Mouse (Mus musculus) liver, embryonic 13.5 days (tissue): ENCODE data around the gene T2. TPM values are rescaled to one million over a fixed set of nuclear protein-coding genes. Genes with fewer than 3 reads are reported as not detected.

Experiments used
- ATAC-seq: fragments of 200-750 bp; cut with Nextera tagmentation; 2 replicates; pipeline ENCODE4 v1.8.0; 2017; ENCODE audit warnings: low read depth, mild to moderate bottlenecking, moderate number of reproducible peaks, moderate library complexity
- DNase-seq: peaks from one replicate; pipeline ENCODE4 v3.0.0; 2022
- H3K27ac ChIP-seq: fragments of 300-500 bp; sonication (generic); 2 replicates; pipeline ENCODE4 v1.5.1; 2015; ENCODE audit warnings: moderate library complexity, mild to moderate bottlenecking, inconsistent platforms
- H3K27me3 ChIP-seq: fragments of 300-500 bp; sonication (generic); 2 replicates; pipeline ENCODE4 v1.6.1; 2015; ENCODE audit warnings: mild to moderate bottlenecking, inconsistent platforms
- H3K36me3 ChIP-seq: fragments of 300-500 bp; sonication (generic); 2 replicates; pipeline ENCODE4 v1.6.1; 2015; ENCODE audit warnings: mild to moderate bottlenecking, inconsistent platforms
- H3K4me1 ChIP-seq: fragments of 300-500 bp; sonication (generic); replicated peaks from 2 replicates; pipeline ENCODE4 v1.6.1; 2015; ENCODE audit warnings: inconsistent platforms
- H3K4me2 ChIP-seq: fragments of 300-500 bp; sonication (generic); 2 replicates; pipeline ENCODE4 v1.6.1; 2015; ENCODE audit warnings: inconsistent platforms, mild to moderate bottlenecking, moderate library complexity
- H3K4me3 ChIP-seq: fragments of 300-500 bp; sonication (generic); replicated peaks from 2 replicates; pipeline ENCODE4 v1.5.1; 2015; ENCODE audit warnings: mild to moderate bottlenecking, inconsistent platforms
- H3K9ac ChIP-seq: fragments of 300-500 bp; sonication (generic); 2 replicates; pipeline ENCODE4 v1.6.1; 2015; ENCODE audit warnings: mild to moderate bottlenecking, inconsistent platforms
- H3K9me3 ChIP-seq: fragments of 300-500 bp; sonication (generic); replicated peaks from 2 replicates; pipeline ENCODE4 v1.6.1; 2016; ENCODE audit warnings: inconsistent platforms
- WGBS: fragments of 180-500 bp; shearing (Covaris S2); methylation state at CpG from one replicate; pipeline ENCODE4 v1.1.7; 2015; ENCODE audit not compliant: insufficient replicate concordance; 5-methylcytosine and 5-hydroxymethylcytosine counted together
- polyA plus RNA-seq: library from polyadenylated mRNA; unstranded; fragments of >200 nt; fragmentation: Nextera tagmentation; extraction: Ambion mirVana; gene quantifications from 2 replicates; pipeline ENCODE4 v1.2.1, GENCODE M21; 2015

Gene T2
- polyA plus RNA-seq, 1 experiment from 2014 or later, result 0.09 TPM

DNA sequence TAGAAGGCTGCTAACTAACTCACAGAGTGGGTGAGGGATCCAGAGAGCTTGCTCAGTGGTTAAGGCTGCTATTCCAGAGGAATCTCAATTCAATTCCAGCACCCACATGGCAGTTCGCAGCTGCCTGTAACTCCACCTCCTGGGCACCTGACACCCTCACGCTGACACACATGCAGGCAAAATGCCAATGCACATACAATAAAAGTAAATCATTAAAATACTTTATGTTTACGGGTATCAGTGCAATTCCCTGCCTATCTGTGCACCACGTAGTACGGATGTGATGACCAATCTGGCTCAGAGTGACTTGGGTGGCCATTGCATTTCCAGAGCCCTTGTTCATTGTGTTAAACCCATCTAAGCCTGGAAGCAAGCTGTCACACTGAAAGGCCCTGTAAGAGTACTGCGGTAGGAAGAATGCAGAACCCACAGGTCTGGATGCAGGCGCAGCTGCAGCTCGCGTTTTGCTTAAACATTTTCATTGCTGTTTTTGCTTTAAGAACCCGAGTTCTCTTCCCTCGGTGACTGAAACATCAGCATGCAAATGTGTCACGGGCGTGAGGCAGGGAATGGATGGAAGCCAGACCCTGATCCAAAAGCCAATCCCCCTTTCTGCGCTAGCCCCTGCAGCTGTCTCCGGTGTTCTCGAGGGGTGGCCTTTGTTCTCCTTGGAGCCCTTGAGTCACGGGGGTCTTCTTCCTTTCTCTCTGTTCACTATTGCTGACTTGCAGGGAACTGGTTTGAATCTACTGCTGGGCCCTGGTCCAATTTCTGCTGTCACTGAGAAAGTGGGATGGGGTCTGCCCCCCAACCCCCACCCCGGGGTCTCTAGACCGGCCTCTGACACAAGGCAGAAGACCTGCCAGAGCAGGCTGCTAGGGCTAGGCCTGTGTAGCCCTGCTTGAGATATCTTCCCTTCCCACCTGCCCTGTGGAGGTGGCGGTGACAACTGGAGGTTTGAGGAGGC is 12.0 kb downstream of the T2 start:
- DNase-seq (no peak), ATAC-seq (no peak)
- H3K4me2 ChIP-seq, result no peak overlapping the region
- H3K36me3 ChIP-seq, result no peaks in the 10 kb centered on the region
- WGBS, result 47% methylated on average over 20 of the region's 20 CpGs
- no peaks in the 10 kb centered on the region for H3K9me3 ChIP-seq
- no peak overlapping the region for H3K9ac ChIP-seq
- no peak overlapping the region for H3K27ac ChIP-seq
- H3K27me3 ChIP-seq, result peaks cover 14% of the 10 kb centered on the region
- peaks cover 9% of the 10 kb centered on the region for H3K4me1 ChIP-seq
- no peak overlapping the region for H3K4me3 ChIP-seq

DNA sequence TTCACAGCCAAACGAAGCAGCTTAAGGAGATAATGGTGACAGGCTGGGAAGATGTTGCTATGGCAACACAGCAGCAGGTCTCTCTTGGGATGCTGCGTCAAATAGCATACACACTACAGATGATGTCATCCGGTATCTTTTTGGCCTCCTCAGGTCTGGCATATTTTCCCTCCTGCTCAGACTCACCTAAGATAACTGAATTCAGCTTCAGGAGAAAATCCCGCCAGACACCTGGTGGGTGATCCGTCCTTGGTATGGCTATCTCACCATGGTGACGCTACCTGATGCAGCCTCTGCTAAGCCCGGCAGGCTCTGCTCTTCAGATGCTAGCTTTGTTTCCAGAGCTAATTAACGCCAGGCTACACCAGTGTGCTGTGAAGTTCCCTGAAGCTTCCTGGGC is 12.8 kb downstream of the T2 start:
- Histone ChIP-seq H3K36me3 (no peaks in the 10 kb centered on the region), H3K4me1 (peaks cover 9% of the 10 kb centered on the region), H3K27me3 (peaks cover 14% of the 10 kb centered on the region), H3K27ac (no peak overlapping the region), H3K9me3 (no peaks in the 10 kb centered on the region), H3K9ac (no peak overlapping the region), H3K4me3 (no peak overlapping the region), H3K4me2 (no peak overlapping the region)
- DNase-seq (no peak), ATAC-seq (no peak)
- WGBS, result 47% methylated on average over 8 of the region's 8 CpGs

DNA sequence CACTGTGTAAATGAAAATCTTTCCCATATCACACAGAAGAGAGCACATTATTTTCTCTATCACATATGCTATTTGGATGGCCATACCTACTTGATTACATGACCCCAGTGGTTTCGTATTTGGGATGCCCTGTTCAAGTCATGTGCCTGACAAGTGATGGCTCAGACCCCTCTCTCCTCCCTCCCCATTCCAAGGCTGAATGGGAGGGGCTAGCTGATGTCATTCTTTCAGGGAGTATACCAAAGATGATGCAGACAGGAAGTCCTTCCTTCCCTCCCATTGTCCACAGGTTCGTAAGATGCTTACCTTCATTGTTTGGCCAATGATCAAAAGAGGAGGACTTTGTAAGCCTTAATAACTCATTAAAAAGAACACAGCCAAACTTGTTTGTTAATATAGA is 13.4 kb downstream of the T2 start:
- DNase-seq (no peak), ATAC-seq (no peak)
- peaks cover 9% of the 10 kb centered on the region for H3K4me1 ChIP-seq
- no peak overlapping the region for H3K27ac ChIP-seq
- H3K9me3 ChIP-seq, result no peaks in the 10 kb centered on the region
- no peaks in the 10 kb centered on the region for H3K36me3 ChIP-seq
- peaks cover 10% of the 10 kb centered on the region for H3K27me3 ChIP-seq
- WGBS, result 55% methylated on average over 2 of the region's 2 CpGs
- H3K4me3 ChIP-seq, result no peak overlapping the region
- H3K4me2 ChIP-seq, result no peak overlapping the region
- no peak overlapping the region for H3K9ac ChIP-seq

DNA sequence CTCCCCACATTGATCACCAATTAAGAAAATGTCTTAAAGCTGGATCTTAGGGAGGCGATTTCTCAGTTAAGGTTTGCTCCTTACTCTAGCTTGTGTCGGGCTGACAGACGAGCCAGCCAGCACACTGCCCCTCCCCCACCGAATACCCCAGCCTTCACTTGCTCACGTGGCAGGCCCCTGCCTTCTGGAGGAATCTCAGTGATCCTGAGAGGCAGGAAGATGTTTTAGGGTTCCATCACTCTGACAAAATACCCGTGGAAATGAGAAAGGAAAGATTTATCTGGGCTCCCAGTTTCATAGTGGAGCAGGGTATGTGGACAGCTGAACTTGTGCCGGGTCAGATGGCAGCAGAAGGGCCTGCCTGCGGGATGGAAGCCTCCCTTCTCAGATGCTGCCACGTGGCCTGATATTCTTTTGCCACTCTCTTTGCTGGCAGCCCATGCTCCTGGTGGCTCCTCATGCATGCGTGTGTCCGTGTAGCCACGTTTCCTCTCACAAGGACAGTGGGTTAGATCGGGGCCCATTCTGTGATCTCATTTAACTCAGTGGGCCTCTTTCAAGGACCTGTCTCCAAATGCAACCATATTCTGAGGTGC is 14.9 kb downstream of the T2 start:
- Histone ChIP-seq H3K27ac (no peak overlapping the region), H3K9ac (no peak overlapping the region), H3K9me3 (no peaks in the 10 kb centered on the region), H3K36me3 (no peaks in the 10 kb centered on the region), H3K27me3 (peaks cover 7% of the 10 kb centered on the region), H3K4me2 (no peak overlapping the region), H3K4me1 (peaks cover 9% of the 10 kb centered on the region), H3K4me3 (no peak overlapping the region)
- WGBS, result 39% methylated on average over 13 of the region's 13 CpGs
- ATAC-seq (no peak), DNase-seq (no peak)

DNA sequence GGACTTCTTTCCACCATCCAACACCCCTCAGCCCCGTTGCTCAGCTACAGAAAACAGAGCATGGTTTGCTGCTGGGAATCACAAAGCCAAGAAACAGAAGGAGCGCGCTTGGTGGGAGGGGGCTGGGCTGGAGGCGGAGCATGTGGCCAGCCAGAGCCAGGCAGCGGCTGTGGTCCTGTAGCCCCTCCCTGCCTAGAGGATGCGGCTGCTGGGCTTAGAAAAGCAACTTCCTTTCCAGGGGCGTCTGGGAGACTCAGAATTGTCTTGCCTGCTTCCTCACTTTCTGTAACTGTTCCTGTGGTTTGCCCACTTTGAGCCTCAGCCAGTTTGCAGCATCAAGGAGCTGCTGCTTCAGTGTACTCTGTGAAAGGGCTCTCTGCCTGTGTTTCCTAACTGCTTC is 16.0 kb downstream of the T2 start:
- H3K27ac ChIP-seq, result 0 out of 2 replicates have a peak overlapping the region, but pooled peaks have one; percentile 4
- peak; percentile 42 for DNase-seq

DNA sequence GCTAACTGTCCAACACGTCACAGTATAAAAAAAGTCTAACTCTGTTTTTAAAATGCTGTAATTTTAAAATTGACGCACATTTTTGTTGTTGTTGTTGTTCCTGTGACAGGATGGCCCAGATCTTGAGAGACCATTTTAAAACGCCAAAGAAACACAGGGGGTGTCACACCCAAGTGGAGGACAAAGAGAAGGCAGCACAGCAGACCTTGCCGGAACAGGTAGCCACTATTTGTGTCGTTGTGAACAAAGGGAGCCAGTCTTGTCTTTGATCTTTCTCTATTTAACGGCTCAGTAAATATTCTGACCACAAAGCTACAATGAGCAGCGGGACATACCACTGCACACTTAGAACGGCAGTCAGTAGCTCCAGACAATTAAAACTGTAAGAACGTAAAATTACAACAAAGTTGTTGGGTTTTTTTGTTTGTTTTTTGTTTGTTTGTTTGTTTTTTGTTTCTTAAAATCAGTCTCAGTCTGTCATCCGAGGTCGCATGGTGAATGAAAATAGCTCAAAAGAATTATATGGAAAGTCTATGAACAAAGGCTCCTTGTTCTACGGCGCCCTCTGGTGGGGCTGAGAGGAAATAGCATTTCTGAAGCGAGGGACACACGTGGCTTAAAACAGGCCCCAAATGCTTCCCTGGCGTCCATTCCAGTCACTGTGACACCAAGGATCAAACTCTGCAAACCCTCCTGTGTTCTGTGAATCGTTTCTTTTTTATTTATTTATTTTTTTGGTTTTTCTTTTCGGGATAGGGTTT is 16.7 kb downstream of the T2 start:
- peak overlapping the region; percentile 60 for H3K4me2 ChIP-seq
- 2% methylated on average over 18 of the region's 18 CpGs for WGBS
- DNase-seq (peak; percentile 53), ATAC-seq (peak; percentile 37; the same call in 1 of the 2 replicates)
- H3K4me3 ChIP-seq, result peak overlapping the region; percentile 33
- H3K9me3 ChIP-seq, result no peaks in the 10 kb centered on the region
- H3K4me1 ChIP-seq, result peaks cover 9% of the 10 kb centered on the region
- 0 out of 2 replicates have a peak overlapping the region, but pooled peaks have one; percentile 4 for H3K27ac ChIP-seq
- H3K27me3 ChIP-seq, result peaks cover 7% of the 10 kb centered on the region
- no peaks in the 10 kb centered on the region for H3K36me3 ChIP-seq
- H3K9ac ChIP-seq, result 0 out of 2 replicates have a peak overlapping the region, but pooled peaks have one; percentile 28

More for the DNA sequence above, 16.0 kb downstream of the T2 start:
- H3K9ac ChIP-seq, result no peak overlapping the region
- no peaks in the 10 kb centered on the region for H3K36me3 ChIP-seq
- H3K4me1 ChIP-seq, result peaks cover 9% of the 10 kb centered on the region
- peaks cover 7% of the 10 kb centered on the region for H3K27me3 ChIP-seq
- ATAC-seq, result peak; percentile 69
- H3K9me3 ChIP-seq, result no peaks in the 10 kb centered on the region
- WGBS, result 2% methylated on average over 7 of the region's 7 CpGs
- H3K4me3 ChIP-seq, result peak overlapping the region; percentile 33
- peak overlapping the region; percentile 60 for H3K4me2 ChIP-seq

DNA sequence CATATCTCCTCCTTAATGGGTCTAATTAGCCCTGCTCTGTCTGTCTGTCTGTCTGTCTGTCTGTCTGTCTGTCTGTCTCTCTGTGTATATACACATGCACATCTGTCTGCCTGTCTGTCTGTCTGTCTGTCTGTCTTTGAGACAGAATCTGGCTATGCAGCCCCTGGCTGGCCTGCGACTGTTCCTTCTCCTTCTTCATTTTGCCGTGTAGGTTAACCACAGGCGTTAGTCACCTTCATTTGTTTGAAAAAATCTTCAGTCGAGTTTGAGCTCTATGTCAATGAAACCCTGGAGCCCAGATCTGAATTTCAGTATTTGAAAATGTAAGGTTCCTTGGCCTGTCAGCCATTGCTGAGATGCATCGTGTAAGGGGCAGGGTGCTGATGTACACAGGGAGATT is 21.5 kb downstream of the T2 start:
- WGBS, result 25% methylated on average over 5 of the region's 5 CpGs
- ATAC-seq, result no peak
- Histone ChIP-seq H3K4me2 (no peak overlapping the region), H3K36me3 (no peaks in the 10 kb centered on the region), H3K4me1 (peaks cover under 1% of the 10 kb centered on the region), H3K4me3 (no peak overlapping the region), H3K9me3 (no peaks in the 10 kb centered on the region), H3K27me3 (no peaks in the 10 kb centered on the region), H3K27ac (no peak overlapping the region), H3K9ac (no peak overlapping the region)
- no peak for DNase-seq

DNA sequence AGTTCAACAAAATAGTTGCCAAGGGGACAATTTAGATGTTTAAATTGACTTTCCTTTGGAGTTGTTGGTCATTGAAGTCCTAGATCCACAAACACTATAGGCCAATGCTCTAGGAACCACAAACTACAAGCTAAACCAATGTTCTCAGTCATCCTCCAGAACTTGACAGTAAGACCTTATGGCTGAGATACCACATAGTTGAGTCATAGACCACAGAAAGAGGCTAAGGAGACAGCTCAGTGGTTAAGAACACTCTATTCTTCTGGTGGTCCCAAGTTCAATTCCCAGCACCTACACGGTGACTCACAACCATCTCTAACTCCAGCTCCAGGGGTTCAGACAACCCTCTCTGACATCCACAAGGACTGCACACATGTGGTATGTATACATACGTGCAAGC is 29.6 kb downstream of the T2 start:
- no peaks in the 10 kb centered on the region for H3K36me3 ChIP-seq
- peaks cover 29% of the 10 kb centered on the region for H3K27me3 ChIP-seq
- ATAC-seq (no peak), DNase-seq (no peak)
- H3K4me1 ChIP-seq, result no peaks in the 10 kb centered on the region
- 73% methylated on average over 2 of the region's 2 CpGs for WGBS
- no peak overlapping the region for H3K27ac ChIP-seq
- no peak overlapping the region for H3K4me2 ChIP-seq
- no peak overlapping the region for H3K9ac ChIP-seq
- H3K9me3 ChIP-seq, result no peaks in the 10 kb centered on the region
- H3K4me3 ChIP-seq, result no peak overlapping the region

DNA sequence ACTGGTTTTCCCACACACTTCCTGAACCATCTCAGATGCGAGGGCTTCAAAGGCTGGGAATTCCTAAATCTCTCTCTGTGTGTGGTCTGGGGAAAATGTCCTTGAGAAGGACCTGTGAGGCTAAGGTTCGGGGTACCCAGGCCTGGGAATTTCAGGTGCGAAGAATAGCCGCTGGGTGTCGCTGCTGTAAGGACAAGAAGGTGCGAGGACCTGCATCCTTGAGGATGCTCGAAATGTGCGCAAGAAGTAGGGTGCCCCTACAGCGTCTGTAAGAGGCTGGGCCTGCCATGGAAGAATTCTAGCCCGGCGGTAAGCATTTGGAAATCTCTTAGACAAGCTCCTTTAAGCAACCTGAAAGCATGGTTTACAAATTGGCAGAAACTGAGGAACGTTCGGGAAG is 32.7 kb downstream of the T2 start:
- H3K4me3 ChIP-seq, result no peak overlapping the region
- H3K4me1 ChIP-seq, result no peaks in the 10 kb centered on the region
- H3K9me3 ChIP-seq, result no peaks in the 10 kb centered on the region
- no peak overlapping the region for H3K4me2 ChIP-seq
- no peaks in the 10 kb centered on the region for H3K36me3 ChIP-seq
- ATAC-seq (no peak), DNase-seq (no peak)
- H3K27me3 ChIP-seq, result peaks cover 44% of the 10 kb centered on the region
- H3K9ac ChIP-seq, result no peak overlapping the region
- 2% methylated on average over 13 of the region's 13 CpGs for WGBS
- no peak overlapping the region for H3K27ac ChIP-seq

DNA sequence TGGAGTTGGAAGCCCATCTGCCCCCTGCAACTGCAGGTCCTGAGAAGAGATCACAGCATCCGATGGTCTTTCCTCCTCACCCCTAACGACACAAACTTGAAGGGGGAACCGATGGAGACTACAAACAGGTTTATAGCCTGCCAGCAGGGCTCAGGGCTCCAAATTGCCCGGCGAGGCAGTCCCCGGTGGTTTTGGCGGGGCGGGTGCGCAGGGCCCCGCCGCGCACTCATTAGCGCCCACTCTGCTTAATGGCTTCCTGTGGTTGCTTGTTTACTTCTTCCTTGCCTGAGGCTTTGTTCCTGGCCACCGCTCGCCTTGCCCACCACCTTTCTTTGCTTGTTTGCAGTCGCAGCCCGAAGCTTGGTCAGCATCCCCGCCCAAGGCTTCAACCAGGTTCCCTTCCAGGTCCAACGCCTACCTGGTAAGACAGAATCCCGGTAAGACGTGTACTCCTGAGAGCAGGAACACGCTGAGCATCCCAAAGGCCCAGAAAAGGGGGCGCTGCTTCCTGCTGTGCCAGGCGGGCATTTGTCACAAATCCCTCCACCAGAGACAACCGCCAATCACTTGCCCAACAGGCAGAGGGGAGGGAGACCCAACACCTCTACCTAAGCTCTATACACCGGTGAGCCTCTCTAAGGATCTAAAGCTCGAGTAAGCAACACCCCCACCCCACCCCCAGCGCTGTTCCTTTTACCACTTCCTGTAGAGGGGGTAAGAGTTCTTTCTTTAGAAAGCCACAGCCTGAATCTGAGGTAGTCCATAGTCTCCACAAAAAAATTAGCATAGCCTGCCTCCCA is 33.4 kb downstream of the T2 start:
- no peak for DNase-seq
- no peak for ATAC-seq
- Histone ChIP-seq H3K9ac (no peak overlapping the region), H3K27me3 (peaks cover 44% of the 10 kb centered on the region), H3K27ac (no peak overlapping the region), H3K36me3 (no peaks in the 10 kb centered on the region), H3K4me1 (no peaks in the 10 kb centered on the region), H3K9me3 (no peaks in the 10 kb centered on the region), H3K4me2 (no peak overlapping the region), H3K4me3 (no peak overlapping the region)
- WGBS, result 1% methylated on average over 28 of the region's 28 CpGs

DNA sequence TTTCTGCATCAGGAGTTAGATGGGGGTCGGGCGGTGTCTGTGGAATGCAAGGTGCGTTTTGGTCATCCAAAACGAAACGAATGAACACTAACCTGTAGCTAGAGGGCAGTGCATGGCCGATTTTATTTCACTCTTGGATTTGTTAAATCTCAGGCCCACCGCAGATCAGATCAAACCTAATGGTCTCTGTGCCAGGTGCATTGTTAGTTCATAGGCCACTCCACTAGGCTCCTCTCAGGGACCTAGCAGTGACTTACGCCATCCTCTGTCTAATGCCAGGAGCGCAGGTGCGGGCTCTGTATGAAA is 34.0 kb downstream of the T2 start:
- no peak for DNase-seq
- Histone ChIP-seq H3K9me3 (no peaks in the 10 kb centered on the region), H3K9ac (no peak overlapping the region), H3K4me2 (no peak overlapping the region), H3K36me3 (no peaks in the 10 kb centered on the region), H3K4me1 (no peaks in the 10 kb centered on the region), H3K27ac (no peak overlapping the region), H3K27me3 (peaks cover 44% of the 10 kb centered on the region), H3K4me3 (no peak overlapping the region)
- ATAC-seq, result no peak
- WGBS, result 6% methylated on average over 10 of the region's 10 CpGs
